24 mouse cellular contexts compared by ENCODE assay signal in genomic region chr16:23196791-23197190, GRCm38 (mm10). TPM values are rescaled to one million over a fixed set of nuclear protein-coding genes. Genes with fewer than 3 reads are reported as not detected.
"Had no signal": no experiment of that assay in that cellular context is flagged by ENCODE, and none has a peak within 500 bp of the region (broad histone marks: within the 10 kb centered on the region; RNA-seq: fewer than 3 reads in every experiment).

No protein-coding gene starts in this region.

- ATAC-seq: intestine, postnatal 0 days; liver, postnatal 0 days had no signal

- DNase-seq: kidney, postnatal 14 days; kidney, postnatal 4 days; liver, postnatal 0 days; lung, embryonic 14.5 days; lung, postnatal 10 days; lung, postnatal 36 days; midbrain, embryonic 14.5 days; retina, postnatal 1 day; right cerebral cortex, postnatal 25 days; spleen, adult 18-20 months; thymus, postnatal 25 days had no signal

RNA-seq across cellular contexts. Expression of gene Adipoq, which starts 50.5 kb away (rescaled TPM):
- total RNA-seq: layer of hippocampus, adult 18-20 months; layer of hippocampus, postnatal 14 days; left cerebral cortex, adult 8-10 months; left cerebral cortex, postnatal 14 days; megakaryocyte-erythroid progenitor cell, adult 5-6 weeks; midbrain, postnatal 0 days had no signal
- polyA plus RNA-seq: intestine, postnatal 0 days; limb, embryonic 10.5 days; liver, embryonic 11.5 days; liver, embryonic 14.5 days; liver, postnatal 0 days; lung, embryonic 14.5 days; midbrain, embryonic 11.5 days; midbrain, embryonic 14.5 days; midbrain, postnatal 0 days; neural tube, embryonic 12.5 days; stomach, embryonic 15.5 days had no signal
